Mouse (Mus musculus) C2C12 (cell line): ENCODE measurements around the gene Fam149a. TPM values are rescaled to one million over a fixed set of nuclear protein-coding genes. Genes with fewer than 3 reads are reported as not detected.

ENCODE experiments used
- H3K27me3 ChIP-seq: one replicate; pipeline ENCODE4 v1.6.1; 2011; ENCODE audit not compliant: control insufficient read depth, insufficient read depth, insufficient read length
- H3K36me3 ChIP-seq: one replicate; pipeline ENCODE4 v1.6.1; 2011; ENCODE audit not compliant: control insufficient read depth, insufficient read depth
- H3K4me3 ChIP-seq: one replicate; pipeline ENCODE4 v1.5.1; 2011; ENCODE audit warnings: mild to moderate bottlenecking, control low read depth; ENCODE audit not compliant: poor library complexity, insufficient read depth, severe bottlenecking
- H3K79me2 ChIP-seq: one replicate; pipeline ENCODE4 v1.6.1; 2011; ENCODE audit not compliant: control insufficient read depth, insufficient read depth
- H3K79me3 ChIP-seq: one replicate; pipeline ENCODE4 v1.6.1; 2011; ENCODE audit warnings: low read depth, control low read depth
- H3ac ChIP-seq: one replicate; pipeline ENCODE3; 2011; ENCODE audit warnings: low read depth; ENCODE audit not compliant: control insufficient read depth, insufficient read length
- CEBPB ChIP-seq: IDR thresholded peaks from one replicate; pipeline ENCODE4 v1.6.1; 2011; ENCODE audit warnings: low read depth, mild to moderate bottlenecking, control low read depth, moderate library complexity
- CTCF ChIP-seq: IDR thresholded peaks from one replicate; pipeline ENCODE4 v1.5.1; 2011; ENCODE audit not compliant: control insufficient read depth, insufficient read depth, insufficient read length
- FOSL1 ChIP-seq: IDR thresholded peaks from one replicate; pipeline ENCODE4 v1.8.0; 2011; ENCODE audit warnings: mild to moderate bottlenecking, low read length; ENCODE audit not compliant: poor library complexity, insufficient read depth, severe bottlenecking
- MAX ChIP-seq: IDR thresholded peaks from one replicate; pipeline ENCODE4 v1.6.1; 2011; ENCODE audit warnings: mild to moderate bottlenecking, control low read depth
- MYOD1 ChIP-seq: IDR thresholded peaks from one replicate; pipeline ENCODE4 v1.6.1; 2011; ENCODE audit warnings: low read depth; ENCODE audit not compliant: control insufficient read depth, insufficient read length
- MYOG ChIP-seq: IDR thresholded peaks from one replicate; pipeline ENCODE4 v1.6.1; 2011; ENCODE audit not compliant: control insufficient read depth, insufficient read length; ENCODE audit errors: extremely low read depth
- USF1 ChIP-seq: IDR thresholded peaks from one replicate; pipeline ENCODE4 v1.6.1; 2011; ENCODE audit warnings: low read depth, mild to moderate bottlenecking, control low read depth, moderate library complexity
- polyA plus RNA-seq: library from polyadenylated mRNA; unstranded; fragments of >200 nt; fragmentation: generic; extraction: Trizol; gene quantifications from one replicate; pipeline ENCODE4 v1.2.1, GENCODE M21; 2012; ENCODE audit warnings: missing spikeins

Gene Fam149a
- polyA plus RNA-seq, 1 experiment, result 3.5 TPM

DNA sequence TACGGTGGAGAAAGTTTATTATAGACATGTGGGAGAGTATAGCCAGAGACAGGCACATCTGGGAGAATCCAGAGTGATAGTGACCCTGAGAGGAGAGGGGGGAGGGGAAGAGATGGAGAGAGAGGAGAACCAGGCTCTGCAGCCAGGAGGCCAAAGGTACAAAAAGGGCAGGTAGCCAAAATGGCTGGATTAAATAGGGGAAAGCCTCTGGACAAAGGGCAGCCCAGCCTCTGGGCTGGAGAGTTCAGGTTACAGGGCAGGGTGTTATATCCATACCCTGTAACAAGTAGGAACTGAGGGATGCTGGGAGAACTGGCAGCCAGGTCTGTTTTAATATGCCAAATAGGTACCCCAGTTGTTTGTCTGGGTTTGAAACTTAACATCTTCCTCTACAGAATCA, 18.9 kb downstream of the Fam149a start:
- no peaks in the 10 kb centered on the region for H3K27me3 ChIP-seq
- TF ChIP-seq MYOD1 (no peak), FOSL1 (no peak), USF1 (no peak), CEBPB (no peak), CTCF (no peak), MAX (no peak), MYOG (no peak)
- H3K4me3 ChIP-seq, result no peak overlapping the region
- no peaks in the 10 kb centered on the region for H3K79me3 ChIP-seq
- no peaks in the 10 kb centered on the region for H3K79me2 ChIP-seq
- H3ac ChIP-seq, result no peak overlapping the region
- H3K36me3 ChIP-seq, result no peaks in the 10 kb centered on the region

DNA sequence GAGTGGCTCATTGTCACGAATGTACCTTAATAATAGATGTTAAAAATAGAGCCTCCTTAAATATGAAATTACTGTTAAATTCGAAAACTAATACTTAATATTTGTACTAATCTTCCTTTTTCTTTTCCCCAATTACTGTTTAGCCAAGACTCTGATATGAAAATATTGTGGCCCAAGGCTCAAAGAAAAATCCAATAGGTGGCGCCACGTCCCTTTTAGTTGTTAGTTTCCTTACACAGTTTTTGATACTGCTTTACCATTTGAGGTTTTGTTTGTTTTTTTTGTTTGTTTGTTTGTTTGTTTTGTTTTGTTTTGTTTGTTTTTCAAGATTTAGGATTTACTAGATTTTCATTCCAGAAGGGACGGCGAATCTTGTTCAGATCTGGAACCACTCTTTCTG, 19.8 kb downstream of the Fam149a start:
- no peak for TF ChIP-seq CEBPB
- TF ChIP-seq MYOD1, result no peak
- TF ChIP-seq MYOG, result no peak
- TF ChIP-seq MAX, result no peak
- no peak for TF ChIP-seq CTCF
- H3K36me3 ChIP-seq, result no peaks in the 10 kb centered on the region
- no peaks in the 10 kb centered on the region for H3K79me2 ChIP-seq
- no peaks in the 10 kb centered on the region for H3K27me3 ChIP-seq
- H3K79me3 ChIP-seq, result no peaks in the 10 kb centered on the region
- no peak overlapping the region for H3K4me3 ChIP-seq
- H3ac ChIP-seq, result no peak overlapping the region

GRCm38 (mm10) chr8:45359091-45359605, 22.9 kb downstream of the Fam149a start:
- H3K36me3 ChIP-seq, result no peaks in the 10 kb centered on the region
- TF ChIP-seq FOSL1, result no peak
- TF ChIP-seq CTCF, result no peak
- no peak for TF ChIP-seq MYOD1
- TF ChIP-seq USF1, result no peak
- no peak for TF ChIP-seq MYOG
- no peak for TF ChIP-seq MAX
- no peak for TF ChIP-seq CEBPB
- H3K79me2 ChIP-seq, result no peaks in the 10 kb centered on the region
- no peaks in the 10 kb centered on the region for H3K79me3 ChIP-seq
- H3ac ChIP-seq, result no peak overlapping the region
- no peak overlapping the region for H3K4me3 ChIP-seq
- no peaks in the 10 kb centered on the region for H3K27me3 ChIP-seq

DNA sequence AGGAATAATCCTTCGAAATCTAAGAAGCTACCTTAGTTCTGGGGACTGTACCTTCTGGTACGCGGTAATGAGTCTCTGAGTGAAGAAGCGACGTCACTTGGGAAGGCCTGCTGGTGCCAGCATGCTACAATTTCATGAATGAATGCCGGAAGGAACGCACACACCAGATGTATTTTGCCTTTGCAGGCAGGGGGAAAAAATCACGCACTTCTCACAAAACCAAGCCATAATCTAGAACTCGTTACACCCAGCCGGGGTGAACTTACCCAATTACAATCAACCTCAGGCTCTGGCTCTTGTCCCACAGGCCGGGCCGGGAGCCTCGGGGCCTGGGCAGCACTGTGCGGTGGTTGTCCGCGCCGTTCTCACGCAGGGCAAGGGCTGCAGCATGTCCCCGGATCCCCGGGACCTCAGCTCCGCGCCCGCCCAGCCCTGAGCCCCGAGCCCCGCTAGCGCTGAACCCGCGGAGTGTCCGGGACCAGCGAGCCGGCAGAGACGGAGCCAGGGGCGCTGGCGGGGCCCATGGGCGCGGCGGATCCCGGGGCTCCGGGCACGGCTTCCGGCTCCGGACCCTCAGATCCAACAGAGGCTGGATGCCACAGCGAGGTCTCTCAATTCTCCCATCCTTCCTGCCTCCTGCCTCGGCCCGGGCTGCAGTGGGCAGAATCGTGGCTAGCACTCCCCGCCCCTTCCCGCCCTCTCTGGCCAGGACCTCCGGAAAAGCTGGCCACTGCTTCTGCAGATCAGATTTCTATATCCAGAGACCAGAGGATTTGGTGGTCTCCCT, 23.8 kb downstream of the Fam149a start:
- H3K4me3 ChIP-seq, result peak overlapping the region; percentile 25
- H3K79me3 ChIP-seq, result no peaks in the 10 kb centered on the region
- peak overlapping the region; percentile 88 for H3ac ChIP-seq

DNA sequence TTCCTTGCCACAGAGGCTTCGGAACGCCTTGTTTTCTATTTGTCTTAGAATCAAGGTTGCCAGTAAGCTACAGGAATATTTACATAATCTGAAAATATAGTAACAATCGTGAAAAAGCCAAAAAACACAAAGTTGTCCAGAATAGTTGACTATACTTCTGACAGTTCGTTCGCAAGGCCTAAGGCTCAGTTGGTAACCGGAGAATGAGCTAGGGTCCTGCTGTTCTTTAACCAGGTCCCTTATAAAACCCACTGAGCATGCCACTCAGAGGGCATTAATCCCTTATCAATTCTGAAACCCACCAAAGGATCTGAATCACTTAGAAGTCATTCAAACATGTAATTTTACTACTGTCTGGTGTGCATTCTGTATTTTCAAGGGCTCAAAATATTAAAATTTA, 26.3 kb downstream of the Fam149a start:
- Histone ChIP-seq H3K79me3 (no peaks in the 10 kb centered on the region), H3K27me3 (no peaks in the 10 kb centered on the region), H3K79me2 (no peaks in the 10 kb centered on the region), H3K4me3 (no peak overlapping the region), H3K36me3 (no peaks in the 10 kb centered on the region), H3ac (no peak overlapping the region)
- TF ChIP-seq CTCF (no peak), CEBPB (no peak), MYOD1 (no peak), FOSL1 (no peak), USF1 (no peak), MAX (no peak), MYOG (no peak)

More for the DNA sequence above, 23.8 kb downstream of the Fam149a start:
- Histone ChIP-seq H3K36me3 (no peaks in the 10 kb centered on the region), H3K27me3 (no peaks in the 10 kb centered on the region), H3K79me2 (no peaks in the 10 kb centered on the region)
- TF ChIP-seq USF1 (no peak), CTCF (no peak), MYOG (no peak), MAX (no peak), FOSL1 (no peak), MYOD1 (no peak), CEBPB (no peak)

- H3K79me2 ChIP-seq, result no peaks in the 10 kb centered on the region
- no peaks in the 10 kb centered on the region for H3K36me3 ChIP-seq
- no peaks in the 10 kb centered on the region for H3K27me3 ChIP-seq
- no peak overlapping the region for H3K4me3 ChIP-seq
- no peaks in the 10 kb centered on the region for H3K79me3 ChIP-seq
- no peak overlapping the region for H3ac ChIP-seq
- TF ChIP-seq CTCF (peak; percentile 21), FOSL1 (no peak), MYOG (no peak), CEBPB (no peak), MYOD1 (no peak)
These were observed 37.1 kb downstream of the Fam149a start for GRCm38 (mm10) chr8:45345031-45345430.
